Mouse (Mus musculus): ENCODE measurements at regions not wholly inside any gene's neighbourhood (a gene's known extent, or its start where the extent isn't known, plus 50 kb on each side); places are given as distances from the start of the nearest gene placed in this dataset.

GRCm38 (mm10) chr5:112122581-112122980 is 129.7 kb downstream of the Cryba4 start:
- H3K27me3 ChIP-seq (replicated peaks) = no peaks in the 10 kb centered on the region
- no peak overlapping the region for H3K4me3 ChIP-seq (replicated peaks in 1 of 3; ENCODE audit: low read depth in 2 of 3, low read length in 2 of 3, poor library complexity in 1 of 3)

DNA sequence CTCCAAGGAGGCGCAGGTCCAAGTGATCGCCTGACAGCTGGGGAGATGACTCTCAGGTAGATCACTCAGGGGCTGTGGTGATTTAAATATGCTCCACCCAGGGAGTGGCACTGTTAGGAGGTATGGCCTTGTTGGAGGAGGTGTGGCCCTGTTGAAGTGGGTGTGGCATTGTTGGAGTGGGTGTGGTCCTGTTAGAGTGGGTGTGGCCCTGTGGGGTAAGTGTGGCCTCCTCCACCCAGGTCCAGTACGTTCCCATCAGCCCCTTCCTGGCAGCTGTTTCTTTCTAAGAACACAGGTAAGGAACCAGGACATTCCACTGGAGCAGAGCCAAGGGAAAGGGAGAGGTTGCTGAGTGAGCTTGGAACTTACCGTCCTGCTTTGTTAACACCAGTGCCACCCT is 125.1 kb downstream of the Cryba4 start:
- no peaks in the 10 kb centered on the region for H3K27me3 ChIP-seq (replicated peaks)
- TF ChIP-seq USF1 (IDR thresholded peaks at IDR 0.05; ENCODE audit: low read depth, low read length) (no peak), POLR2A (IDR thresholded peaks at IDR 0.05; ENCODE audit: low read depth, low read length) (no peak), NRF1 (IDR thresholded peaks at IDR 0.05; ENCODE audit: low read depth, low read length) (no peak), MEF2A (IDR thresholded peaks at IDR 0.05; ENCODE audit: borderline replicate concordance, low read depth, low read length) (no peak), RCOR1 (conservative IDR thresholded peaks at IDR 0.05; ENCODE audit: low read depth, low read length) (no peak)
- dilution Hi-C loops (cut with MboI; ENCODE audit: extremely low pct_ligation_motif_present, extremely low pct_unique_long_range_greater_than_20kb, low sequenced_read_pairs) = no loop called here
- no peak overlapping the region for H3K27ac ChIP-seq (ENCODE audit: insufficient read depth, low read depth)
- H3K79me2 ChIP-seq (replicated peaks; ENCODE audit: control insufficient read depth, extremely low read depth, insufficient read depth, poor library complexity, severe bottlenecking) = no peaks in the 10 kb centered on the region
- H3K4me1 ChIP-seq (ENCODE audit: control insufficient read depth in 1 of 2, insufficient read depth in 2 of 2) = no peaks in the 10 kb centered on the region
- no peak overlapping the region for H3K9ac ChIP-seq (ENCODE audit: insufficient read depth, low read depth)
- H3K9me3 ChIP-seq (replicated peaks; ENCODE audit: low read length) = peaks cover 90% of the 10 kb centered on the region
- H3K4me2 ChIP-seq (ENCODE audit: insufficient read depth, low read depth, poor library complexity, severe bottlenecking) = no peak overlapping the region
- H3K4me3 ChIP-seq (replicated peaks in 1 of 3; ENCODE audit: low read depth in 2 of 3, low read length in 2 of 3, poor library complexity in 1 of 3) = no peak overlapping the region
- H3K36me3 ChIP-seq (replicated peaks in 1 of 2; ENCODE audit: control insufficient read depth in 1 of 2, insufficient read depth in 1 of 2, low read length in 1 of 2) = no peaks in the 10 kb centered on the region
- no peak for DNase-seq (ENCODE audit: extremely low read depth)
- in situ Hi-C loops (cut with MboI; ENCODE audit: low pct_ligation_motif_present, low pct_unique_long_range_greater_than_20kb, low sequenced_read_pairs) = no loop called here

More at GRCm38 (mm10) chr5:112122581-112122980, 129.7 kb downstream of the Cryba4 start:
- Histone ChIP-seq H3K79me2 (replicated peaks; ENCODE audit: control insufficient read depth, extremely low read depth, insufficient read depth, poor library complexity, severe bottlenecking) (no peaks in the 10 kb centered on the region), H3K4me1 (ENCODE audit: control insufficient read depth in 1 of 2, insufficient read depth in 2 of 2) (no peaks in the 10 kb centered on the region), H3K36me3 (replicated peaks in 1 of 2; ENCODE audit: control insufficient read depth in 1 of 2, insufficient read depth in 1 of 2, low read length in 1 of 2) (no peaks in the 10 kb centered on the region), H3K9me3 (replicated peaks; ENCODE audit: low read length) (peaks cover 98% of the 10 kb centered on the region), H3K27ac (ENCODE audit: insufficient read depth, low read depth) (no peak overlapping the region), H3K4me2 (ENCODE audit: insufficient read depth, low read depth, poor library complexity, severe bottlenecking) (no peak overlapping the region), H3K9ac (ENCODE audit: insufficient read depth, low read depth) (no peak overlapping the region)
- no peak for DNase-seq (ENCODE audit: extremely low read depth)
- in situ Hi-C loops (cut with MboI; ENCODE audit: low pct_ligation_motif_present, low pct_unique_long_range_greater_than_20kb, low sequenced_read_pairs) (no loop called here), dilution Hi-C loops (cut with MboI; ENCODE audit: extremely low pct_ligation_motif_present, extremely low pct_unique_long_range_greater_than_20kb, low sequenced_read_pairs) (no loop called here)
- no peak for TF ChIP-seq ZNF384 (IDR thresholded peaks at IDR 0.05; ENCODE audit: low read depth, low read length)
- TF ChIP-seq NRF1 (IDR thresholded peaks at IDR 0.05; ENCODE audit: low read depth, low read length) = no peak
- TF ChIP-seq ZMIZ1 (IDR thresholded peaks at IDR 0.05; ENCODE audit: low read depth, low read length) = no peak
- no peak for TF ChIP-seq UBTF (IDR thresholded peaks at IDR 0.05; ENCODE audit: low read depth, low read length)

- Histone ChIP-seq H3K27me3 (replicated peaks) (no peaks in the 10 kb centered on the region), H3K36me3 (replicated peaks in 1 of 2; ENCODE audit: control insufficient read depth in 1 of 2, insufficient read depth in 1 of 2, low read length in 1 of 2) (no peaks in the 10 kb centered on the region), H3K4me3 (replicated peaks in 1 of 3; ENCODE audit: low read depth in 2 of 3, low read length in 2 of 3, poor library complexity in 1 of 3) (no peak overlapping the region), H3K4me1 (ENCODE audit: control insufficient read depth in 1 of 2, insufficient read depth in 2 of 2) (no peaks in the 10 kb centered on the region), H3K9ac (ENCODE audit: insufficient read depth, low read depth) (no peak overlapping the region), H3K27ac (ENCODE audit: insufficient read depth, low read depth) (no peak overlapping the region), H3K9me3 (replicated peaks; ENCODE audit: low read length) (peaks cover 87% of the 10 kb centered on the region), H3K79me2 (replicated peaks; ENCODE audit: control insufficient read depth, extremely low read depth, insufficient read depth, poor library complexity, severe bottlenecking) (no peaks in the 10 kb centered on the region), H3K4me2 (ENCODE audit: insufficient read depth, low read depth, poor library complexity, severe bottlenecking) (no peak overlapping the region)
- TF ChIP-seq SIN3A (IDR thresholded peaks at IDR 0.05; ENCODE audit: low read length) = no peak
- TF ChIP-seq JUND (conservative IDR thresholded peaks at IDR 0.05; ENCODE audit: low read depth, low read length) = no peak
- TF ChIP-seq ZMIZ1 (IDR thresholded peaks at IDR 0.05; ENCODE audit: low read depth, low read length) = no peak
- TF ChIP-seq POLR2AphosphoS2 (IDR thresholded peaks at IDR 0.05; ENCODE audit: low read depth, low read length) = no peak
- TF ChIP-seq CHD2 (IDR thresholded peaks at IDR 0.05; ENCODE audit: low read length) = no peak
- TF ChIP-seq MEF2A (IDR thresholded peaks at IDR 0.05; ENCODE audit: borderline replicate concordance, low read depth, low read length) = no peak
- no peak for TF ChIP-seq HCFC1 (IDR thresholded peaks at IDR 0.05; ENCODE audit: low read depth, low read length)
- TF ChIP-seq USF1 (IDR thresholded peaks at IDR 0.05; ENCODE audit: low read depth, low read length) = no peak
- no peak for TF ChIP-seq NRF1 (IDR thresholded peaks at IDR 0.05; ENCODE audit: low read depth, low read length)
- no peak for TF ChIP-seq MXI1 (IDR thresholded peaks at IDR 0.05; ENCODE audit: low read depth, low read length)
- TF ChIP-seq ELF1 (IDR thresholded peaks at IDR 0.05; ENCODE audit: low read depth, low read length) = no peak
- no peak for TF ChIP-seq PAX5 (IDR thresholded peaks at IDR 0.05; ENCODE audit: low read length)
- no peak for TF ChIP-seq MYC (IDR thresholded peaks at IDR 0.05; ENCODE audit: low read depth, low read length)
- TF ChIP-seq RCOR1 (conservative IDR thresholded peaks at IDR 0.05; ENCODE audit: low read depth, low read length) = no peak
- no peak for TF ChIP-seq USF2 (conservative IDR thresholded peaks at IDR 0.05; ENCODE audit: low read depth, low read length)
- no peak for TF ChIP-seq IRF4 (IDR thresholded peaks at IDR 0.05; ENCODE audit: low read depth, low read length)
- no peak for TF ChIP-seq CTCF (conservative IDR thresholded peaks at IDR 0.05 in 1 of 2, IDR thresholded peaks at IDR 0.05 in 1 of 2; ENCODE audit: low read depth in 2 of 2, low read length in 2 of 2)
- TF ChIP-seq SMC3 (IDR thresholded peaks at IDR 0.05; ENCODE audit: low read depth, low read length) = no peak
- no peak for TF ChIP-seq RAD21 (IDR thresholded peaks at IDR 0.05; ENCODE audit: low read depth, low read length)
- in situ Hi-C loops (cut with MboI; ENCODE audit: low pct_ligation_motif_present, low pct_unique_long_range_greater_than_20kb, low sequenced_read_pairs) (no loop called here), dilution Hi-C loops (cut with MboI; ENCODE audit: extremely low pct_ligation_motif_present, extremely low pct_unique_long_range_greater_than_20kb, low sequenced_read_pairs) (no loop called here)
- no peak for DNase-seq (ENCODE audit: extremely low read depth)
These were observed 119.6 kb downstream of the Cryba4 start for GRCm38 (mm10) chr5:112132746-112133145.

Measured in CH12.LX (cell line).